Comparison of ENCODE assay signal across 15 mouse cellular contexts in genomic region chr8:109085134-109085533, GRCm38 (mm10).
DNase-seq lines count a peak whose midpoint lies in the region.
"Had no signal": no experiment of that assay in that cellular context is flagged by ENCODE, and none has a peak within 500 bp of the region (broad histone marks: within the 10 kb centered on the region; RNA-seq: fewer than 3 reads in every experiment).

No protein-coding gene starts in this region.

- DNase-seq in heart, adult 11 months: peak; percentile 19
- DNase-seq in heart, postnatal 36 days: no peak
- peak; percentile 24 for DNase-seq in kidney, postnatal 14 days
- no peak for DNase-seq in kidney, adult 11 months
- DNase-seq in testis, postnatal 10 days (ENCODE audit: low spot score): peak; percentile 59
- DNase-seq in testis, postnatal 14 days (ENCODE audit: low spot score): peak; percentile 19
- DNase-seq: adrenal gland, adult 8-10 months; cerebellum, adult 11-12 months; cerebellum, adult 8-10 months; cerebellum, postnatal 10 days; cerebellum, postnatal 36 days; embryo, embryonic 11 days; gastrocnemius, postnatal 25 days; heart, adult 2 months; heart, postnatal 14 days had no signal

- intact Hi-C loops in heart, postnatal 36 days (cut with DNase I): no loop called here

Comparison
In these comparisons a context has a peak if more than half of its experiments do, and no peak if none do; other contexts are left out.
1. DNase-seq: peak in heart, adult 11 months (single experiment), kidney, postnatal 14 days (single experiment), testis, postnatal 10 days (single experiment) and testis, postnatal 14 days (single experiment); none in heart, postnatal 36 days (0 of 2) and kidney, adult 11 months (single experiment).